Mouse (Mus musculus): ENCODE measurements around the gene Olfr1412.
A peak's percentile ranks its signal among the peaks of the same experiment; 100 is the strongest.

Olfr1412 gene

GRCm38 (mm10) chr1:92585479-92585878, at the start of gene Olfr1412:
Gene Olfr1412, plus strand, starts transcription at chr1:92585779.
- DNase-seq = no peak

- DNase-seq = no peak
Measured at GRCm38 (mm10) chr1:92536972-92537371, 48.6 kb upstream of the Olfr1412 start.

GRCm38 (mm10) chr1:92539071-92539470, 46.5 kb upstream of the Olfr1412 start:
- no peak for DNase-seq

GRCm38 (mm10) chr1:92545929-92546328, 39.6 kb upstream of the Olfr1412 start:
- no peak for DNase-seq

GRCm38 (mm10) chr1:92571022-92571421, 14.6 kb upstream of the Olfr1412 start, which contains the start of gene Olfr1413:
Gene Olfr1413, plus strand, starts transcription at chr1:92571322.
- no peak for DNase-seq

GRCm38 (mm10) chr1:92594111-92594510, 8.5 kb downstream of the Olfr1412 start, which contains the start of gene Olfr1411:
Gene Olfr1411, plus strand, starts transcription at chr1:92594411.
- no peak for DNase-seq

GRCm38 (mm10) chr1:92596019-92596418, 10.4 kb downstream of the Olfr1412 start:
- no peak for DNase-seq

- no peak for DNase-seq
Measured at GRCm38 (mm10) chr1:92605482-92605881, 19.9 kb downstream of the Olfr1412 start, which contains the start of gene Olfr1410. Gene Olfr1410, plus strand, starts transcription at chr1:92605782.

- DNase-seq = no peak
Measured at GRCm38 (mm10) chr1:92607711-92608110, 22.1 kb downstream of the Olfr1412 start.

- DNase-seq = peak; percentile 62
Measured at GRCm38 (mm10) chr1:92611008-92611407, 25.4 kb downstream of the Olfr1412 start.

GRCm38 (mm10) chr1:92613175-92613574, 27.6 kb downstream of the Olfr1412 start:
- no peak for DNase-seq

- peak; percentile 15 for DNase-seq
Measured at GRCm38 (mm10) chr1:92614516-92614915, 28.9 kb downstream of the Olfr1412 start.

- no peak for DNase-seq
Measured at GRCm38 (mm10) chr1:92616046-92616445, 30.5 kb downstream of the Olfr1412 start.

- DNase-seq = no peak
Measured at GRCm38 (mm10) chr1:92617488-92617887, 31.9 kb downstream of the Olfr1412 start, which contains the start of gene Olfr12. Gene Olfr12, plus strand, starts transcription at chr1:92617788.

GRCm38 (mm10) chr1:92618360-92618759, 32.8 kb downstream of the Olfr1412 start:
- DNase-seq = no peak

- DNase-seq = no peak
Measured at GRCm38 (mm10) chr1:92628227-92628626, 42.6 kb downstream of the Olfr1412 start.

GRCm38 (mm10) chr1:92632196-92632595, 46.6 kb downstream of the Olfr1412 start:
- DNase-seq = no peak

- DNase-seq = no peak
Measured at GRCm38 (mm10) chr1:92632948-92633347, 47.4 kb downstream of the Olfr1412 start.

- DNase-seq = no peak
Measured at GRCm38 (mm10) chr1:92633726-92634125, 48.1 kb downstream of the Olfr1412 start.

GRCm38 (mm10) chr1:92634569-92634968, 49.0 kb downstream of the Olfr1412 start:
- DNase-seq = no peak

GRCm38 (mm10) chr1:92634976-92635599, 49.5 kb downstream of the Olfr1412 start:
- DNase-seq = no peak

- no peak for DNase-seq
Measured at GRCm38 (mm10) chr1:92636015-92636414, 50.4 kb downstream of the Olfr1412 start.

GRCm38 (mm10) chr1:92636676-92637075, 51.1 kb downstream of the Olfr1412 start:
- DNase-seq = no peak

GRCm38 (mm10) chr1:92637501-92638172, 52.1 kb downstream of the Olfr1412 start:
- no peak for DNase-seq
